Mouse (Mus musculus): Measurements from ENCODE around the gene 7530416G11Rik.

7530416G11Rik gene

GRCm38 (mm10) chr15:85479365-85479764 is 23.7 kb downstream of the 7530416G11Rik start:
- no peak for DNase-seq

GRCm38 (mm10) chr15:85477584-85477983 is 25.4 kb downstream of the 7530416G11Rik start:
- peak; percentile 90 for DNase-seq

- no peak for DNase-seq
Measured at GRCm38 (mm10) chr15:85474697-85475096, 28.3 kb downstream of the 7530416G11Rik start.

- no peak for DNase-seq
Measured at GRCm38 (mm10) chr15:85469401-85469800, 33.6 kb downstream of the 7530416G11Rik start.

GRCm38 (mm10) chr15:85466456-85467067 is 36.5 kb downstream of the 7530416G11Rik start:
- no peak for DNase-seq

GRCm38 (mm10) chr15:85464823-85465565 is 38.0 kb downstream of the 7530416G11Rik start:
- DNase-seq = peak; percentile 38

- DNase-seq = no peak
Measured at GRCm38 (mm10) chr15:85464190-85464589, 38.8 kb downstream of the 7530416G11Rik start.

- no peak for DNase-seq
Measured at GRCm38 (mm10) chr15:85463027-85463790, 39.8 kb downstream of the 7530416G11Rik start.

GRCm38 (mm10) chr15:85462138-85462537 is 40.9 kb downstream of the 7530416G11Rik start:
- DNase-seq = no peak

GRCm38 (mm10) chr15:85461541-85461940 is 41.5 kb downstream of the 7530416G11Rik start:
- DNase-seq = no peak

- no peak for DNase-seq
Measured at GRCm38 (mm10) chr15:85458631-85459082, 44.4 kb downstream of the 7530416G11Rik start.

- DNase-seq = no peak
Measured at GRCm38 (mm10) chr15:85457838-85458237, 45.2 kb downstream of the 7530416G11Rik start.

- DNase-seq = no peak
Measured at GRCm38 (mm10) chr15:85456891-85457290, 46.1 kb downstream of the 7530416G11Rik start.

- DNase-seq = no peak
Measured at GRCm38 (mm10) chr15:85446652-85447051, 56.4 kb downstream of the 7530416G11Rik start.
